Mouse (Mus musculus): Measurements from ENCODE around the gene Lrfn1.

Lrfn1 gene

DNA sequence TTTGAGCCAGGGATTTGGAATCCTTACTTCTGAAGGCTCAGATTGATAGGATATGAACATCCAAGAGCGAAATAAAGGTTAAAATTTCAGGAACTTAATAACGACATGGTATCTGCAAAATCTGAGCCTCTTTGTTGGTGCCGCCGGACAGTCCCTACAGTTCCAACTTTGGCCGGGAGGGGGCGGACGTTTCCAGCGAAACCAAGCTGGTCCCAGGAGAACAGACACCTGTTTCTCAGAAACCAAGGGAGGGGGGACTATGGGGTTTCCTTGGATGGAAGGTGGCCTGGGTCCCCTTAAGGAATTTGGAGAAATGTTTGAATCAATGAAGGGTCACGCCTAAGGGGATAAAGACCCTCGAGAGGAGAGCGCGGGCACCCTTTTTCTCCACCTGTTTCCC lies 5.3 kb upstream of the Lrfn1 start:
- DNase-seq (ENCODE audit: low read depth in 1 of 2, low spot score in 2 of 2), result peak in 1 of 2 experiments; percentile 63

- no peak for DNase-seq (ENCODE audit: low read depth in 1 of 2, low spot score in 2 of 2)
These were observed 4.5 kb upstream of the Lrfn1 start for GRCm38 (mm10) chr7:28447101-28447830.

- no peak for DNase-seq (ENCODE audit: low read depth in 1 of 2, low spot score in 2 of 2)
These were observed 3.6 kb upstream of the Lrfn1 start for GRCm38 (mm10) chr7:28447865-28448820.

- no peak for DNase-seq (ENCODE audit: low read depth in 1 of 2, low spot score in 2 of 2)
These were observed 703 bp downstream of the Lrfn1 start for GRCm38 (mm10) chr7:28452361-28453005.

GRCm38 (mm10) chr7:28460361-28460760 lies 8.6 kb downstream of the Lrfn1 start:
- DNase-seq (ENCODE audit: low read depth in 1 of 2, low spot score in 2 of 2), result no peak

- DNase-seq (ENCODE audit: low read depth in 1 of 2, low spot score in 2 of 2), result no peak
These were observed 11.0 kb downstream of the Lrfn1 start for GRCm38 (mm10) chr7:28462769-28463168.

GRCm38 (mm10) chr7:28464416-28465212 lies 12.8 kb downstream of the Lrfn1 start:
- no peak for DNase-seq (ENCODE audit: low read depth in 1 of 2, low spot score in 2 of 2)

- DNase-seq (ENCODE audit: low read depth in 1 of 2, low spot score in 2 of 2), result no peak
These were observed 15.0 kb downstream of the Lrfn1 start for GRCm38 (mm10) chr7:28466721-28467212.

DNA sequence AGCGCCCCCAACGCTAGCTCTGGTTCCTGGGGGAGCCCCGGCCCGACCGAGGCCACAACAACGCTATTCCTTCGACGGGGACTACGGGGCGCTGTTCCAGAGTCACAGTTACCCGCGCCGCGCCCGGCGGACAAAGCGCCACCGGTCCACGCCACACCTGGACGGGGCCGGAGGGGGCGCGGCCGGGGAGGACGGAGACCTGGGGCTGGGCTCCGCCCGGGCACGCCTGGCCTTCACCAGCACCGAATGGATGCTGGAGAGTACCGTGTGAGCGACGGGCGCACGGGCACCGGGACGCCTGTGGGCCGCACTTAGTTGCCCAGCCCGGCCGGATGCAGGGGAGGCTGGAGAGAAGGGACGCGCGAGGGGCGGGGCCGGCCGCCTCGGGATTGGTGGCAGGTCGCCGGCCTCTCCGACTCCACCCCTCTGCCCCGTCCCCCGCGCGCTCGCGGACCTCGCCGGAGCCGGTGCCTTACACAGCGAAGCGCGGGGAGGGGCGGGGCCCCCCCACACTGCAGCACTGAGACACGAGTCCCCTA lies 15.5 kb downstream of the Lrfn1 start:
- DNase-seq (ENCODE audit: low read depth in 1 of 2, low spot score in 2 of 2), result no peak

DNA sequence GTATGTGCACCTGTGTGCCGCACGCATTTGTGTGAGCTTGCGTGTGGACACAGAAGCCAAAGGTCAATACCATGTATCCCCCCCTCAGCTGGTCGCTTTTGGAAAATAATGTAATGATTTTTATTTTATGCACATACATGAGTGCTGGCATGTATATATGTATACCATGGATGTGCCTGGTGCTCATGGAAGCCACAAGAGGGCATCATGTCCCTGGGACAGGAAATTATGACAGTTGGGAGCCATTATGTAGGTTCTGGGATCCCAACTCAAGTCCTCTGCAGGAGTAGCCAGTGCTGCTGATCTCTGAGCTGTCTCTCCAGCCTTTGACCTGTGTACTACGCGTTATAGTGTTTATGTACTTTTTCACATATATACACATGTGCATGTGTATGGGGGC lies 24.4 kb downstream of the Lrfn1 start:
- DNase-seq (ENCODE audit: low read depth in 1 of 2, low spot score in 2 of 2), result no peak

- DNase-seq (ENCODE audit: low read depth in 1 of 2, low spot score in 2 of 2), result no peak
These were observed 25.6 kb downstream of the Lrfn1 start for GRCm38 (mm10) chr7:28477363-28477762.

DNA sequence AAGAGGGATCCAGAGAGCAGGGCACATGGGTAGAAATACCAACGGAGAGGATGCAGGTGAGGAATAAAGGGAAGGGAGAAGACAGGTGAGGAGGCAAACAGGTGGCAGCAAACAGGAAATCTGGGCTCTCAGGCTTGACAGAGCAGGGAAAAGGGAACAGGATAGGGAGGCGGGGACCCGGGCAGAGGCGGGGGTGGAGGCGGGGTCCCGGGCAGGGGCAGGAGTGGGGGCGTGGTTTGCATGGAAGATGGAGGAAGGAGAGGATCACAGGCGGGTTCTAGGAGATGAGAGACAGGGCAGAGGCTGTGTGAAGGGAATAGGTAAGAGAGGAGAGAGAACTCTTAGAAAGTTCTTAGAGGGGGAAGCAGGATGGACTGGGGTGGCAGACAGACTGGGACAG lies 27.1 kb downstream of the Lrfn1 start:
- no peak for DNase-seq (ENCODE audit: low read depth in 1 of 2, low spot score in 2 of 2)

- DNase-seq (ENCODE audit: low read depth in 1 of 2, low spot score in 2 of 2), result no peak
These were observed 31.1 kb downstream of the Lrfn1 start for GRCm38 (mm10) chr7:28482854-28483253.

GRCm38 (mm10) chr7:28484192-28484591 lies 32.4 kb downstream of the Lrfn1 start:
- no peak for DNase-seq (ENCODE audit: low read depth in 1 of 2, low spot score in 2 of 2)

DNA sequence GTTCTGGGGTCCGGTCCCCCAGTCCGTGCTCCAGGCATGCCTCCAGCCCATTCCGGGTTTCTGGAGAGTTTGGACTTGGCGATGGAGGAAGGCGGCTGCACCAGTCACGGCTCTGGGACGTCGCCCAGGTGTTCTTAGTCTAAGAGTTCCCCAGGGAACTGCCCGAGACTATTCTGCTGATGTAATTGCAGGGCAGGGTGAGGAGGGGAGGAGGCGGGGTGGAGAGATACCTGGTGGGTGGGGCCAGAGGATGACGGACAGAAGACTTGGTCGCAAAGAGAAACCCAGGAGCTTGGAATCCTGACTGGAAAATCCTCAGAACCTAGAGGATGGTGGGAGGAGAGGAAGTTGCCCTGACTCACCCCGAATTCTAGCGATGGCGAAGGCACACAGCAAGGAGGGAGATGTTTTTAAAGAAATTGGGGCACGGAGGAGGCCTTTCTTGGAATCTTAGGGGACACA lies 36.3 kb downstream of the Lrfn1 start:
- no peak for DNase-seq (ENCODE audit: low read depth in 1 of 2, low spot score in 2 of 2)

GRCm38 (mm10) chr7:28490410-28490809 lies 38.6 kb downstream of the Lrfn1 start:
- DNase-seq (ENCODE audit: low read depth in 1 of 2, low spot score in 2 of 2), result no peak

DNA sequence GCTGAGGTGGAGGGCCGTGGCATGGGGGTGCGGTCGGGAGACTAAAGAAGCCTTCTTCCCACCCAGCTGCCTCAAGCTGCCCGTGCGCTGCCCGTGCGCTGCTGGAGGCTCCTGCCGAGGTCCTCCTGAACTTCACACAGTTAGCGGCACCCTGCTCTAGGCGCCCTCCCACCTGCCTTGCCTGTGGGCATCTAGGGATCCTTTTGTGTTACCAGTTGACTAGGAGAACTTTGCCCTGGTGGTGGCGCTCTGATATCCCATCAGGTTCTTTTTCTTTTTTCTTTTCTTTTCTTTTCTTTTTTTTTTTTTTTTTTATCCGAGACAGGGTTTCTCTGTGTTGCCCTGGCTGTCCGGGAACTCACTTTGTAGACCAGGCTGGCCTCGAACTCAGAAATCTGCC lies 39.1 kb downstream of the Lrfn1 start:
- no peak for DNase-seq (ENCODE audit: low read depth in 1 of 2, low spot score in 2 of 2)

DNA sequence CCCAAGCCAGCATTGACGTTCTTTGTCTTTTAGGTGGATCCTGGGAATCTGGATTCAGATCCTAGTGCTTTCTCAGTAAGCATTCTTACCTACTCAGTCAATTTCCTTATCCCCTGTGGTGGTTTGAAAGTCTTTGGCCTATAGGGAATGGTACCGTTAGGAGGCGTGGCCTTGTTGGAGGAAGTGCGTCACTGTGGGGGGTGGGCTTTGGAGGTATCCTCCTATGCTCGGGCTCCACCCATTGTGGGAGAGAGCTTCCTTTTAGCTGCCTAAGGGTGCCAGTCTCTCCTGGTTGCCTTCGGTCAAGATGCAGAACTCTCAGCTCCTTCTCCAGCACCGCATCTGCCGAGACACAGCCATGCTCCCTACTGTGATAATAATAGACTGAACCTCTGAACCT lies 40.5 kb downstream of the Lrfn1 start:
- DNase-seq (ENCODE audit: low read depth in 1 of 2, low spot score in 2 of 2), result no peak

- no peak for DNase-seq (ENCODE audit: low read depth in 1 of 2, low spot score in 2 of 2)
These were observed 43.6 kb downstream of the Lrfn1 start for GRCm38 (mm10) chr7:28495426-28495825.

DNA sequence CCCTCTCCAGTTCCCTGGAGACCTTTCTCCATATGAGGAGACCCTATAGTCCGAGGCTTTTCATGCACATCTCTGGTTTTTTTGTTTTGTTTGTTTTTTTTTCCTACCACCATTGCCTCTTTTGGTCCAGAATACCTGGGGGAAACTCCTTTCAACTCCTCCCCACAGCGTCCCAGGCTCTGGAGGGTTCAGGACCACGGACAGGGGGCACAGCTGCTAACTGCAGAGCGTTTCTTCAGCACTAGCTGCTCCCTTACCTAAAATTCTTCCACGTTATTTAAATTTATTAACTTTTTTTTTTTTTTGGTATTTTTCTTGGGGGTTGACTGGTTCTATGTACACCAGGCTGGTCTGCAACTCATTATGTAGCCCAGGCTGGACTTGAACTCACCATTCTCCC lies 53.8 kb downstream of the Lrfn1 start:
- DNase-seq (ENCODE audit: low read depth in 1 of 2, low spot score in 2 of 2), result no peak
